8 mouse cellular contexts compared by ENCODE assay signal in genomic region chr3:38885481-38886001, GRCm38 (mm10). TPM values are rescaled to one million over a fixed set of nuclear protein-coding genes. Genes with fewer than 3 reads are reported as not detected.
A peak's percentile ranks its signal among the peaks of the same experiment; 100 is the strongest.
DNase-seq lines count a peak whose midpoint lies in the region; ATAC-seq and TF ChIP-seq lines count a peak whose summit lies in the region.

No protein-coding gene starts in this region.

- ATAC-seq in activated CD4-positive, CD25-positive, alpha-beta regulatory T cell, adult 4 months, result no peak

- no peak; the same call in 1 of the 2 replicates for TF ChIP-seq POLR2A in cortical plate, adult 2 months (IDR thresholded peaks at IDR 0.05; ENCODE audit: extremely low read depth, insufficient read depth, low read length)

- no peak for TF ChIP-seq CTCF in cortical plate, adult 2 months (IDR thresholded peaks at IDR 0.05; ENCODE audit: extremely low read depth, insufficient read depth, low read length)

- H3K27ac ChIP-seq in cortical plate, adult 2 months (ENCODE audit: insufficient read depth, low read length), result peak overlapping the region; percentile 51

- no peaks in the 10 kb centered on the region for H3K4me1 ChIP-seq in cortical plate, adult 2 months (ENCODE audit: control insufficient read depth, insufficient read depth, low read length)

- DNase-seq in ZHBTc4 (ENCODE audit: low read depth, low spot score), result peak; percentile 69
- peak; percentile 91 for DNase-seq in gastrocnemius, postnatal 14 days
- peak; percentile 26 for DNase-seq in induced T-regulatory cell, adult 2 months (ENCODE audit: low read depth)
- DNase-seq in left cerebral cortex, postnatal 4 days, result peak; percentile 85
- peak; percentile 88 for DNase-seq in mesoderm, embryonic 11.5 days (ENCODE audit: low read depth, low spot score)
- peak; percentile 70 for DNase-seq in skeletal muscle tissue, adult 2 months (ENCODE audit: low read depth, low spot score)

- H3K4me3 ChIP-seq in cortical plate, adult 2 months (ENCODE audit: insufficient read depth, low read length), result peak overlapping the region; percentile 68

- intact Hi-C loops in gastrocnemius, postnatal 14 days (cut with DNase I; ENCODE audit: low total_unique reads), result loop anchor here (5.0 kb wide), 1 partner anchor 1507 kb away; no protein-coding TSS in a partner anchor
- intact Hi-C loops in left cerebral cortex, postnatal 4 days (cut with DNase I), result loop anchor here (2.0 to 10.0 kb wide), 7 partner anchors 339 to 1637 kb away; no protein-coding TSS in a partner anchor

RNA-seq across cellular contexts. Expression of gene Fat4, which starts 1.2 kb away (rescaled TPM):
- 2.5 and 2.9 TPM in 2 replicates for polyA plus RNA-seq in cortical plate, adult 2 months (2012; rRNA removed)
- 10 to 100 TPM; 10.4 to 11.0 TPM for total RNA-seq in gastrocnemius, postnatal 14 days (2021)
- total RNA-seq in left cerebral cortex, postnatal 4 days (2021), result 10 to 100 TPM; 84.1 to 84.2 TPM
- not detected for polyA plus RNA-seq in activated CD4-positive, CD25-positive, alpha-beta regulatory T cell, adult 4 months (2017; shearing (Covaris generic))

Comparison
In these comparisons a context has a peak if more than half of its experiments do, and no peak if none do; other contexts are left out.
1. DNase-seq: peak in every context shown above with its lines; median percentile 91 in gastrocnemius, postnatal 14 days; 88 in mesoderm, embryonic 11.5 days; 85 in left cerebral cortex, postnatal 4 days; 70 in skeletal muscle tissue, adult 2 months; 69 in ZHBTc4; 26 in induced T-regulatory cell, adult 2 months.
2. RNA of gene Fat4, which starts 1.2 kb away (total RNA-seq): 84.1 to 84.2 TPM in left cerebral cortex, postnatal 4 days; 10.4 to 11.0 TPM in gastrocnemius, postnatal 14 days; every median in the first group is over 4 times any median in the second.